Mouse (Mus musculus): ENCODE results near the gene Hist2h2be.
"Not testable (repeated sequence)": the region's sequence is repeated elsewhere in the genome, so short reads cannot be mapped to it uniquely, and the experiment has no call there.

The Hist2h2be gene

GRCm38 (mm10) chr3:96237904-96238511 lies 17.1 kb downstream of the Hist2h2be start:
- no peak for DNase-seq (ENCODE audit: low read depth in 2 of 2, low spot score in 2 of 2)

GRCm38 (mm10) chr3:96238954-96239793 lies 18.3 kb downstream of the Hist2h2be start, which contains the start of gene Hist2h3c2:
TSS of gene Hist2h3c2 (minus strand) at chr3:96239127.
- DNase-seq (ENCODE audit: low read depth in 2 of 2, low spot score in 2 of 2), result peak in 1 of 2 experiments; percentile 37

GRCm38 (mm10) chr3:96239949-96240798 lies 19.3 kb downstream of the Hist2h2be start, which contains the start of gene Hist2h2aa2:
TSS of gene Hist2h2aa2 (minus strand) at chr3:96240276.
- peak; percentile 81 to 82 for DNase-seq (ENCODE audit: low read depth in 2 of 2, low spot score in 2 of 2)

GRCm38 (mm10) chr3:96240799-96241197 lies 19.9 kb downstream of the Hist2h2be start:
- no peak for DNase-seq (ENCODE audit: low read depth in 2 of 2, low spot score in 2 of 2)

GRCm38 (mm10) chr3:96243921-96244572 lies 23.1 kb downstream of the Hist2h2be start:
- no peak for DNase-seq (ENCODE audit: low read depth in 2 of 2, low spot score in 2 of 2)

GRCm38 (mm10) chr3:96245003-96245886 lies 24.3 kb downstream of the Hist2h2be start, which contains the start of gene Hist2h2aa1:
TSS of gene Hist2h2aa1 (plus strand) at chr3:96245497.
- DNase-seq (ENCODE audit: low read depth in 2 of 2, low spot score in 2 of 2), result peak; percentile 73 to 79

- DNase-seq (ENCODE audit: low read depth in 2 of 2, low spot score in 2 of 2), result not testable (repeated sequence)
These were observed 25.1 kb downstream of the Hist2h2be start for GRCm38 (mm10) chr3:96246018-96246417.

GRCm38 (mm10) chr3:96246427-96246856 lies 25.5 kb downstream of the Hist2h2be start, which contains the start of gene Hist2h3c1:
TSS of gene Hist2h3c1 (plus strand) at chr3:96246685.
- DNase-seq (ENCODE audit: low read depth in 2 of 2, low spot score in 2 of 2), result not testable (repeated sequence)

- DNase-seq (ENCODE audit: low read depth in 2 of 2, low spot score in 2 of 2), result no peak
These were observed 26.6 kb downstream of the Hist2h2be start for GRCm38 (mm10) chr3:96247356-96248140.

GRCm38 (mm10) chr3:96248141-96249033 lies 27.5 kb downstream of the Hist2h2be start:
- no peak for DNase-seq (ENCODE audit: low read depth in 2 of 2, low spot score in 2 of 2)

GRCm38 (mm10) chr3:96249034-96249345 lies 28.1 kb downstream of the Hist2h2be start:
- no peak for DNase-seq (ENCODE audit: low read depth in 2 of 2, low spot score in 2 of 2)

GRCm38 (mm10) chr3:96250890-96251289 lies 30.0 kb downstream of the Hist2h2be start:
- no peak for DNase-seq (ENCODE audit: low read depth in 2 of 2, low spot score in 2 of 2)

GRCm38 (mm10) chr3:96251787-96252186 lies 30.9 kb downstream of the Hist2h2be start:
- DNase-seq (ENCODE audit: low read depth in 2 of 2, low spot score in 2 of 2), result no peak

GRCm38 (mm10) chr3:96254683-96255355 lies 33.9 kb downstream of the Hist2h2be start:
- no peak for DNase-seq (ENCODE audit: low read depth in 2 of 2, low spot score in 2 of 2)

GRCm38 (mm10) chr3:96255926-96256593 lies 35.1 kb downstream of the Hist2h2be start:
- DNase-seq (ENCODE audit: low read depth in 2 of 2, low spot score in 2 of 2), result no peak

- no peak for DNase-seq (ENCODE audit: low read depth in 2 of 2, low spot score in 2 of 2)
These were observed 36.3 kb downstream of the Hist2h2be start for GRCm38 (mm10) chr3:96257190-96257589.

- no peak for DNase-seq (ENCODE audit: low read depth in 2 of 2, low spot score in 2 of 2)
These were observed 39.3 kb downstream of the Hist2h2be start for GRCm38 (mm10) chr3:96260220-96260619.

All from CD8-positive naive resting alpha-beta T cell, adult 2 months (primary cell).